Mouse (Mus musculus) monocyte, adult 2 months (primary cell): Measurements from ENCODE around the gene Olfr110.
A peak's percentile ranks its signal among the peaks of the same experiment; 100 is the strongest.
"Not testable (repeated sequence)": the region's sequence is repeated elsewhere in the genome, so short reads cannot be mapped to it uniquely, and the experiment has no call there.

Source experiments
- DNase-seq, 2 experiments: peaks; one replicate each; pipeline ENCODE4 v3.0.0; 2022; ENCODE audit warnings: low spot score in 2 of 2, low read depth in 1 of 2

Gene Olfr110

DNA sequence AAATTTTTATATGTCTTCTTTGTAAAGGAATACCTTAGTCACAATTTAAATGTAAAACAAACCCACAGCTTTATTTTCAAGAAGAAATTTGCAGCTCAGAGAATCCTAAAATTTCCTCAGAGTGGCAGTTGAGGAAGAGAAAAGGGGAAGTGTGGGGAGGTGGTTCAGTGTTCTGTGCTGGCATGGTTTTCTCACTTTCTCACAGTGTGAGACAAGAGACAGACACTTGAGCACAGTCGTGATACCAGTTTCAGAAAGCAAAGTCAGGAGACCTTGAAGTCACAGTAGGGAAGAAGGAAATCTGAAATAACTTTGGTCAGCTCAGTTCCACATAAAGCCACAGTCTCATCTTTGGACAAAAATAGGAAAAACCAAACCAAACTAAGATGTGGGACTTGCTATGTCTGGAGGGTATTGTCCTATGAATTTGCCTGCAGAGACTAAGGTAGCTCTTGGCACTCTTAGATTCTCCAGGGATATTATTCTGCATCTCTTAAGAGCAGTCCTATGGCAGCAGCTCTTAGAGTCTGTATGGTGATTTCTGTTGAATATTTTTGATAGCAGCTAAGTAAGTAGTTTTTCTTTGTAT is at the start of gene Olfr110:
Gene Olfr110 (plus strand): TSS at position 539 of the 589 bp plus-strand sequence.
- no peak for DNase-seq

DNA sequence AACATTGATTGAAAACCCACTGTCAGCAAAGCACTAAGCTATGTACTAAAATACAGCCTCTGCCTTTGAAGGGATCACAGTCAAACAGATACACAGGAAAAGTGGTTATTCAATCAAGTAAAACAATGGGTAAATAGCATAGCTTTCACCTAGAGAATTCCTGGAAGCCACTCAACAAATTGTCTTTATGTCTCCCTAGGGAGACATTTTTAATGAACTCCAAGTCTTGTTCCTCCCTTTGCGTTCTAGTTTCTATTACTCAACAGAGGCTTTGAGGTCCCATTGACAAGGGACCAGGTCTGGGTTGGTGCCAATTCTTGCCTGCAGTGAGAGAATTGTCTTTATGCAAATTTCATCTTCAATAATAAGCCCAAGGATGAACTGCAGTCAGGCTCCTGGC is 47.1 kb upstream of the Olfr110 start, which contains the start of gene Olfr108:
Gene Olfr108 (plus strand): TSS at position 301 of the 400 bp plus-strand sequence.
- no peak for DNase-seq

DNA sequence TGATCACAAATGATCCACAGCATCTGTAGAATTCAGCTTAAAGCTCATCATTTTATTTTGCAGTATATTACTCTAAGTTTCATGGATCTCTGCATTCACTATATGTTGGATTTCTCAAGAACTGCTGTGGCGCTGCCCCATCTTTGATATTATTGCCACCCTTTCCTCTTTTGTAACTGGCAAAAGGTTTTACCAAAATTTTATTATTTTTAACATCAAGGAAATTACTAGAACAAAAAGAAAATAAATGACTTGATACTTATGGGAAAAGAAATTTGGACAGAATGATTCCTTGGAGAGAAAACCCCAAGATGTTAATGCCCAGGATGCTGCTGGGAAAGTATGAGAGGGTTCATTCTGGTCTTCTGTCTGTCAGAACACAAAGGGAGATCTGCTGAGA is 33.7 kb upstream of the Olfr110 start, which contains the start of gene Olfr109:
Gene Olfr109 (plus strand): TSS at position 301 of the 400 bp plus-strand sequence.
- DNase-seq: no peak

DNA sequence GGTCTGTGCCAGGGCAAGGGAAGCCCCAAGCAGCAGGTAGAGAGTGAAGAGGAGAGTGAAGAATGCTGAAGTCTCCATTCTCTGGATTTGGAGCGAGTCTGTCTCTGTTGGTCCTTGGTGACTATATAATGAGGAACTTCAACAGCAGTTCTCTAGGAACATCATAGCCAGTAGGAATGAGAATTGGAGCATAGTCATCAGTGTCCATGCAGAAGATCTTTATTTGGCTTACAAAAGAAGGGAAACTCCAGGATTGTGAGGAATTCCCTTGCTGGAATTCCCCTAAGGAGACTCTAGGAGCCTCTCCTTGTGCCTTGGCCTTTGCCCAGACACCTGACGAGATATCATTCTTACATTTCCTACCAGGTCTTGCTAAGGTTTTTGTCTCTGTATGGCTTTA is 8.8 kb upstream of the Olfr110 start, which contains the start of gene H2-M2:
Gene H2-M2 (minus strand): TSS at position 101 of the 400 bp plus-strand sequence.
- DNase-seq: no peak

DNA sequence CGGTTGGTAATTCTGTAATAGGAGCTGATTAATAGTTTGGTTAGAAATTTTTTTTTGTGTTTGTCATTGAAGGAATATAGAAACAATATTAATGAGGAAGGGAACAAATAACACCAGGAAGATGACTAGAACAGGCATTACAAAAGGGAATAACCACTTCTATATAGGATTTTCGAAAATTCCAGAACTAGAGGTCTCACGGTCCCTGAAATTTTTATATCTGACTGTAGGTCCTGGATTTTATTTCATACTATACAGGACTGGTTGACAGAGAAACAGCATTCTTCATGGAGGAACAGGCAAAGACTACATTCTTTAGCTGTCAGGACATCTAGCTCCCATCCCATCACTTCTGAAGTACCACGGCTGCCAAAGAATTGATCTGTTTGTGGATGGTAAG is 15.5 kb downstream of the Olfr110 start, which contains the start of gene Olfr111:
Gene Olfr111 (plus strand): TSS at position 301 of the 400 bp plus-strand sequence.
- no peak for DNase-seq

DNA sequence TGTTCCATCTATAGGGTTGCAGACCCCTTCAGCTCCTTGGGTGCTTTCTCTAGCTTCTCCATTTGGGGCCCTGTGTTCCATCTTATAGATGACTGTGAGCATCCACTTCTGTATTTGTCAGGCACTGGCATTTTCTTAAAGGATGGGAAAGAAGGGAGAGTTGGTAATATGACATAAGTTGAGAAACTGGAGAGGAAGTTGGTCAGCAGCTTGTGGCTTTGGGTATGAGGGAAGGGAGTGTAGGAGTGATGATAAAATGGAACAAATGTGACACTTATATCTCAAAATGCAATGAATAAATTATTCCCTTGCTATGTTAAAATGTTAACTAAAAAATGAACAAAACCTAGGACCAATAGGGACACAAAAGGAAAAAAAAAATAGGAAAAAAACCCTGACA is 32.3 kb downstream of the Olfr110 start:
- DNase-seq: peak in 1 of 2 experiments; percentile 2

DNA sequence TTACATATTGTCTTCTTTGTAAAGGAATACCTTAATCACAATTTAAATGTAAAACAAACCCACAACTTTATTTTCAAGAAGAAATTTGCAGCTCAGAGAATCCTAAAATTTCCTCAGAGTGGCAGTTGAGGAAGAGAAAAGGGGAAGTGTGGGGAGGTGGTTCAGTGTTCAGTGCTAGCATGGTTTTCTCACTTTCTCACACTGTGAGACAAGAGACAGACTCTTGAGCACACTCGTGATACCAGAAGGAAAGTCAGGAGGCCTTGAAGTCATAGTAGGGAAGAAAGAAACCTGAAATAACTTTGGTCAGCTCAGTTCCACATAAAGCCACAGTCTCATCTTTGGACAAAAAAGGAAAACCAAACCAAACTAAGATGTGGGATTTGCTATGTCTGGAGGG is 33.2 kb downstream of the Olfr110 start:
- not testable (repeated sequence) for DNase-seq

DNA sequence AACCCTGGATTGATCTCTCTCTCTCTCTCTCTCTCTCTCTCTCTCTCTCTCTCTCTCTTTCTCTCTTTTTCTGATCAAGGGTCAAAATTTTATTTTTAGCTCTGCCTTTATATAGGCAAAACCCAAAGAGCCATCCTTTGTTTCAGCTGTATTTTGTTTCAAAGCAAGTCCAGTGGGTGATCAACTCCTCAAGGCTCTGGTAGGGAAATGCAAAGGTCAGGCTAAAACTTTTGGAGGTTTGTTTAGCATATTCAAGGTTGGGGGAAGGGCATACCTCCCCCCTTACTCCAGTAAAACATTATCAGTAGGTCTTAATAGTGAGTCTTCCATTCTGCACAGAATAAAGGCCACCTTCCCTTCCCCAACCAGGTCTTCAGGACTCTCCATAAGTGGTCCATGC is 42.9 kb downstream of the Olfr110 start:
- no peak for DNase-seq

DNA sequence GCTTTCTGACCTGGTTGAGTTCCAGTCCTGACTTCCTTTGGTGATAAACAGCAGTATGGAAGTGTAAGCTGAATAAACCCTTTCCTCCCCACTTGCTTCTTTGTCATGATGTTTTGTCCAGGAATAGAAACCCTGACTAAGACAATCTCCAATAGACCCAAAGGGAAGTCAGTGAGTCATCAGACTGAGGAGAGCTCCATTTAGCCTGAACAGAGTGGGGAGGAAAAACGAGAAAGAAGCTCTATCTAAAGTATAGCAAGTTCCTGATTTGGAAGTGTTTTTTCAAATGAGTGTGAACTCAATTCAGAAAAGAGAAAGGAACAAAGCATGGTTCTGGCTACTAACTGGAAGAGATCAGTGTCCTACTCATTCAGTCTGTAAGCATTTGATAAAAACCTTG is 46.1 kb downstream of the Olfr110 start:
- DNase-seq: not testable (repeated sequence)

DNA sequence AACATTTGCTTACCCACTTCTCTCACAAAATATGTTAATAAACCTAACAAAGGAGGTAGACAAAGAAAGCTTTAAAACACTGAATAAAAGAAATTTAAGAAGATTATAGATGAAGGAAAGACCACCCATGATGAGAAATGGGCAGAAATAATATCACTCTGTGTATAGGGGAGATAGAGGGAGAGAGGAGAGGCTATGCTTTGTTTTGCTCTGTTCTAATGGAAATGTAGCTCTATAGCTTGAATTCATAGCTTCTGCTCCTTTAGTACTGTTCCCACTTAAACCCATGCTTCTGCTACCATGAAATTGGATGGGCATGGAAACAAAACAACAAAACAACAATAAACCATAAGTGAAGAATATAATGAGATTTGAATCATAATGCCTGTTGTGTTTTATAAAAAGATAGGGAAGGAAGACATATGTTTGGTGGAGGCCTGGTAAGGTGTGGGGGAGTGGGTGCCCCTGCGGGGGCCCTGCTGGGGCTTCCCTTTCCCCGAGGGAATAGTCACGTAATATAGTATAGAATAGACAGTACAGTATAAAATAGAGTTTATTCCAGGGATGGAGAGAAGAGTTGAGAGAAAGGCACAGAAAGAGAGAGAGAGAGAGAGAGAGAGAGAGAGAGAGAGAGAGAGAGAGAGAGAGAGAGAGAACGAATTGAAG is 49.3 kb downstream of the Olfr110 start:
- no peak for DNase-seq

DNA sequence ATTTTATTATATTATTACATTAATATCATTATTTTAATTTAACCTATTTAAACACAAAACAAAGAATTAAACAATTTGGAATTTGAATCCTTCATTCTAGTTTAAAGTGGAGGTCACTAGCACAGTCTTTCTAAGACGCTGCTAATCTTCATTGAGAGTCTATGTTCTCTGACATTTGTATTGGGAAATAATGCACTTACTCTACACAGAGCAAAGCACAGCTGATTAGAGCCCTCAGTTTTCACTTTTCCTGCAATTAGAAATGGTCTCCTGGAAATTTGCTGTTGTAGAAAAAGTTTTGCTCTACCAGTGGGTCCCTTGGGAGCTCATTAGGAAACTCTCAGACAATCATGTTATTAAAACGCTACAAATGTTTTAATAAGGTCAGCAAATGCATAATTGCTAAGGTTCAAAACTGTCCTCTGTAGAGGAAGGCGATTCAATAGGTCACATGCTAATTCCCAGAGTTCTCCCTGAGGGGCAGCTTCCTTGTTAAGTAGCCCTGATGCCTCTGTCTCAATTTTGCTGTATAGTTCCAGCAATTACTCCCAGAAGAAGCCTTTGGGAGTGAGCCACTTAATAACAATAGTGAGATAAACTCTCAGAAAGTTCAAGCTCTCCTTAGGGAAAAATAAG is 51.6 kb downstream of the Olfr110 start:
- DNase-seq: no peak
